Mouse (Mus musculus): ENCODE measurements at regions not wholly inside any gene's neighbourhood (a gene's known extent, or its start where the extent isn't known, plus 50 kb on each side); places are given as distances from the start of the nearest gene placed in this dataset.

DNA sequence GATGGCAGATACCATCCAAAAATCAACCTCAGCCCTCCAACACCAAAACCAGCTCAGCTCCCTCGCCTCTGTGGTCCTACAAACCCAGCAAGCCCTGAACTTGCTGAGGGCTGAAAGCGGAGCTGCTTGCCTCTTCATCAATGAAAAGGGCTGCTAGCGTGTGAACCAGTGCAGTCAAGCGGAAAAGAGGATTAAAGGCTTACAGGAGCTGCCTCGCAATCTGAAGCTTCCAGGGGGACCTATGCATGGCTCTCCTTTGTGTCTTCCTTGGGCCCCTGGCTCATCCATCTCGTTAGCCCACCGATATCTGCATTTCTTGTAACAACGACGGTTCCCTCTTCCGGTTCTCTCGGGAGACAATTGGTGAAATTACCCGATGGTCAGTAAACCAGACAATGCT, 107.3 kb upstream of the Ipo5 start:
- TF ChIP-seq CTCF (IDR thresholded peaks at IDR 0.05; ENCODE audit: borderline replicate concordance, extremely low read depth, insufficient read depth, insufficient read length) (no peak), POLR2A (IDR thresholded peaks at IDR 0.05; ENCODE audit: borderline replicate concordance, extremely low read depth, insufficient read depth, insufficient read length, poor library complexity, severe bottlenecking) (no peak)

Measured in brain, embryonic 14.5 days (tissue).